Mouse (Mus musculus) limb, embryonic 10.5 days (tissue): ENCODE results near the gene Stxbp6. TPM values are rescaled to one million over a fixed set of nuclear protein-coding genes. Genes with fewer than 3 reads are reported as not detected.

ENCODE experiments used
- DNase-seq: peaks from one replicate; pipeline ENCODE4 v3.0.0-alpha.2; 2017; ENCODE audit warnings: low spot score
- H3K27ac ChIP-seq: fragments of 300-500 bp; sonication (generic); 2 replicates; pipeline ENCODE4 v1.5.1; 2016; ENCODE audit warnings: mild to moderate bottlenecking
- H3K27me3 ChIP-seq: fragments of 300-500 bp; sonication (generic); 2 replicates; pipeline ENCODE4 v1.6.1; 2016; ENCODE audit warnings: low read depth, mild to moderate bottlenecking; ENCODE audit not compliant: poor library complexity, severe bottlenecking
- H3K36me3 ChIP-seq: fragments of 300-500 bp; sonication (generic); 2 replicates; pipeline ENCODE4 v1.6.1; 2016; ENCODE audit warnings: mild to moderate bottlenecking, moderate library complexity
- H3K4me1 ChIP-seq: fragments of 300-500 bp; sonication (generic); 2 replicates; pipeline ENCODE4 v1.6.1; 2016
- H3K4me3 ChIP-seq: fragments of 300-500 bp; sonication (generic); 2 replicates; pipeline ENCODE4 v1.5.1; 2016; ENCODE audit warnings: mild to moderate bottlenecking, moderate library complexity
- H3K9me3 ChIP-seq: fragments of 300-500 bp; sonication (generic); replicated peaks from 2 replicates; pipeline ENCODE4 v1.6.1; 2016; ENCODE audit warnings: mild to moderate bottlenecking
- whole genome bisulfite sequencing: fragments of 180-500 bp; shearing (Covaris S2); methylation state at CpG from one replicate; pipeline ENCODE4 v1.1.7; 2016; 5-methylcytosine and 5-hydroxymethylcytosine counted together
- polyA plus RNA-seq: library from polyadenylated mRNA; unstranded; fragments of >200 nt; fragmentation: Nextera tagmentation; extraction: Ambion mirVana; gene quantifications from 2 replicates; pipeline ENCODE4 v1.2.1, GENCODE M21; 2016

The Stxbp6 gene
- polyA plus RNA-seq, 1 experiment from 2014 or later = 12.5 TPM

- 95% methylated on average over 3 of the region's 3 CpGs for WGBS
- Histone ChIP-seq H3K27ac (no peak overlapping the region), H3K36me3 (no peaks in the 10 kb centered on the region), H3K27me3 (no peaks in the 10 kb centered on the region), H3K4me3 (no peak overlapping the region), H3K4me1 (no peaks in the 10 kb centered on the region), H3K9me3 (no peaks in the 10 kb centered on the region)
- no peak for DNase-seq
These were observed 151.2 kb downstream of the Stxbp6 start for GRCm38 (mm10) chr12:44923273-44923672.

- Histone ChIP-seq H3K4me3 (no peak overlapping the region), H3K9me3 (no peaks in the 10 kb centered on the region), H3K27me3 (no peaks in the 10 kb centered on the region), H3K4me1 (no peaks in the 10 kb centered on the region), H3K36me3 (no peaks in the 10 kb centered on the region), H3K27ac (no peak overlapping the region)
- 15% methylated on average over 4 of the region's 4 CpGs for WGBS
- no peak for DNase-seq
These were observed 152.3 kb downstream of the Stxbp6 start for GRCm38 (mm10) chr12:44922241-44922640.

GRCm38 (mm10) chr12:44919613-44920012 lies 154.9 kb downstream of the Stxbp6 start:
- Histone ChIP-seq H3K27me3 (no peaks in the 10 kb centered on the region), H3K4me3 (no peak overlapping the region), H3K27ac (no peak overlapping the region), H3K9me3 (no peaks in the 10 kb centered on the region), H3K36me3 (no peaks in the 10 kb centered on the region), H3K4me1 (no peaks in the 10 kb centered on the region)
- WGBS = 86% methylated on average over 2 of the region's 2 CpGs
- no peak for DNase-seq

- Histone ChIP-seq H3K9me3 (no peaks in the 10 kb centered on the region), H3K27me3 (no peaks in the 10 kb centered on the region), H3K36me3 (no peaks in the 10 kb centered on the region), H3K27ac (no peak overlapping the region), H3K4me3 (no peak overlapping the region), H3K4me1 (no peaks in the 10 kb centered on the region)
- whole genome bisulfite sequencing = 94% methylated on average over 2 of the region's 2 CpGs
- no peak for DNase-seq
These were observed 155.6 kb downstream of the Stxbp6 start for GRCm38 (mm10) chr12:44918929-44919328.

- no peak for DNase-seq
- 82% methylated on average over 4 of the region's 4 CpGs for WGBS
These were observed 160.7 kb downstream of the Stxbp6 start for GRCm38 (mm10) chr12:44913854-44914253.

GRCm38 (mm10) chr12:44908028-44908702 lies 166.3 kb downstream of the Stxbp6 start:
- no peaks in the 10 kb centered on the region for H3K4me1 ChIP-seq
- no peak overlapping the region for H3K4me3 ChIP-seq
- DNase-seq = no peak
- no peak overlapping the region for H3K27ac ChIP-seq
- H3K9me3 ChIP-seq = no peaks in the 10 kb centered on the region
- H3K36me3 ChIP-seq = no peaks in the 10 kb centered on the region
- no peaks in the 10 kb centered on the region for H3K27me3 ChIP-seq
- WGBS = 80% methylated on average over 3 of the region's 3 CpGs

More at GRCm38 (mm10) chr12:44913854-44914253, 160.7 kb downstream of the Stxbp6 start:
- no peak overlapping the region for H3K4me3 ChIP-seq
- H3K36me3 ChIP-seq = no peaks in the 10 kb centered on the region
- no peak overlapping the region for H3K27ac ChIP-seq
- H3K27me3 ChIP-seq = no peaks in the 10 kb centered on the region
- H3K4me1 ChIP-seq = no peaks in the 10 kb centered on the region
- H3K9me3 ChIP-seq = no peaks in the 10 kb centered on the region

- Histone ChIP-seq H3K36me3 (no peaks in the 10 kb centered on the region), H3K4me3 (no peak overlapping the region), H3K4me1 (no peaks in the 10 kb centered on the region), H3K27me3 (no peaks in the 10 kb centered on the region), H3K27ac (no peak overlapping the region), H3K9me3 (no peaks in the 10 kb centered on the region)
- 95% methylated on average over 2 of the region's 2 CpGs for WGBS
- DNase-seq = no peak
These were observed 168.5 kb downstream of the Stxbp6 start for GRCm38 (mm10) chr12:44906001-44906400.

GRCm38 (mm10) chr12:44903205-44903732 lies 171.2 kb downstream of the Stxbp6 start:
- DNase-seq = no peak
- H3K27me3 ChIP-seq = no peaks in the 10 kb centered on the region
- no peak overlapping the region for H3K27ac ChIP-seq
- H3K4me3 ChIP-seq = no peak overlapping the region
- 80% methylated on average over 1 of the region's 1 CpGs for WGBS
- no peaks in the 10 kb centered on the region for H3K36me3 ChIP-seq
- no peaks in the 10 kb centered on the region for H3K9me3 ChIP-seq
- H3K4me1 ChIP-seq = no peaks in the 10 kb centered on the region

- Histone ChIP-seq H3K36me3 (no peaks in the 10 kb centered on the region), H3K4me3 (no peak overlapping the region), H3K4me1 (no peaks in the 10 kb centered on the region), H3K27ac (no peak overlapping the region), H3K9me3 (no peaks in the 10 kb centered on the region), H3K27me3 (no peaks in the 10 kb centered on the region)
- WGBS = 92% methylated on average over 5 of the region's 5 CpGs
- no peak for DNase-seq
These were observed 175.2 kb downstream of the Stxbp6 start for GRCm38 (mm10) chr12:44899173-44899870.

- 96% methylated on average over 1 of the region's 1 CpGs for WGBS
These were observed 178.0 kb downstream of the Stxbp6 start for GRCm38 (mm10) chr12:44896460-44896859.

GRCm38 (mm10) chr12:44889677-44890393 lies 184.7 kb downstream of the Stxbp6 start:
- Histone ChIP-seq H3K27ac (no peak overlapping the region), H3K4me3 (no peak overlapping the region), H3K9me3 (no peaks in the 10 kb centered on the region), H3K27me3 (no peaks in the 10 kb centered on the region), H3K4me1 (peaks cover 6% of the 10 kb centered on the region; the same call in 1 of the 2 replicates), H3K36me3 (no peaks in the 10 kb centered on the region)
- no peak for DNase-seq
- 89% methylated on average over 6 of the region's 6 CpGs for WGBS

More at GRCm38 (mm10) chr12:44896460-44896859, 178.0 kb downstream of the Stxbp6 start:
- DNase-seq = no peak
- Histone ChIP-seq H3K4me3 (no peak overlapping the region), H3K9me3 (no peaks in the 10 kb centered on the region), H3K27ac (no peak overlapping the region), H3K27me3 (no peaks in the 10 kb centered on the region), H3K36me3 (no peaks in the 10 kb centered on the region), H3K4me1 (no peaks in the 10 kb centered on the region)

- no peaks in the 10 kb centered on the region for H3K9me3 ChIP-seq
- H3K4me3 ChIP-seq = no peak overlapping the region
- no peaks in the 10 kb centered on the region for H3K36me3 ChIP-seq
- 84% methylated on average over 3 of the region's 3 CpGs for WGBS
- DNase-seq = no peak
- no peak overlapping the region for H3K27ac ChIP-seq
- H3K4me1 ChIP-seq = peaks cover 6% of the 10 kb centered on the region; the same call in 1 of the 2 replicates
- H3K27me3 ChIP-seq = no peaks in the 10 kb centered on the region
These were observed 187.7 kb downstream of the Stxbp6 start for GRCm38 (mm10) chr12:44886826-44887225.

- 48% methylated on average over 2 of the region's 2 CpGs for WGBS
- no peaks in the 10 kb centered on the region for H3K9me3 ChIP-seq
These were observed 201.8 kb downstream of the Stxbp6 start for GRCm38 (mm10) chr12:44872697-44873096.

More at GRCm38 (mm10) chr12:44872697-44873096, 201.8 kb downstream of the Stxbp6 start:
- Histone ChIP-seq H3K36me3 (no peaks in the 10 kb centered on the region), H3K4me1 (no peaks in the 10 kb centered on the region), H3K4me3 (no peak overlapping the region), H3K27me3 (no peaks in the 10 kb centered on the region), H3K27ac (no peak overlapping the region)
- DNase-seq = no peak
